Mouse (Mus musculus) cerebellum, adult 9-10 months (tissue): ENCODE data around the gene Creb3.
A peak's percentile ranks its signal among the peaks of the same experiment; 100 is the strongest.
"Not testable (repeated sequence)": the region's sequence is repeated elsewhere in the genome, so short reads cannot be mapped to it uniquely, and the experiment has no call there.

ENCODE experiments used
- DNase-seq: peaks from one replicate; pipeline ENCODE4 v3.0.0; 2022

Gene Creb3

GRCm38 (mm10) chr4:43561997-43562768 lies at the start of gene Creb3, which contains the start of gene Tln1:
Gene Creb3 (plus strand): TSS chr4:43562332.
Gene Tln1 (minus strand): TSS chr4:43562691.
- peak; percentile 95 for DNase-seq

GRCm38 (mm10) chr4:43512653-43513052 lies 49.5 kb upstream of the Creb3 start:
- DNase-seq = no peak

- no peak for DNase-seq
Measured at GRCm38 (mm10) chr4:43513300-43513699, 48.8 kb upstream of the Creb3 start.

GRCm38 (mm10) chr4:43513791-43514190 lies 48.3 kb upstream of the Creb3 start:
- DNase-seq = no peak

- DNase-seq = no peak
Measured at GRCm38 (mm10) chr4:43515764-43516708, 46.1 kb upstream of the Creb3 start.

- no peak for DNase-seq
Measured at GRCm38 (mm10) chr4:43519551-43519950, 42.6 kb upstream of the Creb3 start.

- DNase-seq = peak; percentile 88
Measured at GRCm38 (mm10) chr4:43519956-43520355, 42.2 kb upstream of the Creb3 start.

GRCm38 (mm10) chr4:43527880-43528279 lies 34.3 kb upstream of the Creb3 start:
- no peak for DNase-seq

GRCm38 (mm10) chr4:43528487-43528886 lies 33.6 kb upstream of the Creb3 start:
- no peak for DNase-seq

GRCm38 (mm10) chr4:43530081-43530501 lies 32.0 kb upstream of the Creb3 start:
- DNase-seq = no peak

GRCm38 (mm10) chr4:43530581-43530980 lies 31.6 kb upstream of the Creb3 start:
- DNase-seq = peak; percentile 78

GRCm38 (mm10) chr4:43533270-43533669 lies 28.9 kb upstream of the Creb3 start:
- DNase-seq = no peak

GRCm38 (mm10) chr4:43535628-43536027 lies 26.5 kb upstream of the Creb3 start:
- DNase-seq = no peak

GRCm38 (mm10) chr4:43536031-43536430 lies 26.1 kb upstream of the Creb3 start:
- no peak for DNase-seq

- DNase-seq = no peak
Measured at GRCm38 (mm10) chr4:43542044-43542443, 20.1 kb upstream of the Creb3 start.

GRCm38 (mm10) chr4:43546375-43547047 lies 15.6 kb upstream of the Creb3 start:
- no peak for DNase-seq

GRCm38 (mm10) chr4:43547160-43547559 lies 15.0 kb upstream of the Creb3 start:
- DNase-seq = no peak

GRCm38 (mm10) chr4:43549055-43549454 lies 13.1 kb upstream of the Creb3 start:
- no peak for DNase-seq

GRCm38 (mm10) chr4:43551854-43552253 lies 10.3 kb upstream of the Creb3 start:
- DNase-seq = not testable (repeated sequence)

- no peak for DNase-seq
Measured at GRCm38 (mm10) chr4:43552437-43552836, 9.7 kb upstream of the Creb3 start.

GRCm38 (mm10) chr4:43553891-43554290 lies 8.2 kb upstream of the Creb3 start:
- no peak for DNase-seq

- no peak for DNase-seq
Measured at GRCm38 (mm10) chr4:43555926-43556325, 6.2 kb upstream of the Creb3 start.

GRCm38 (mm10) chr4:43558028-43558630 lies 4.0 kb upstream of the Creb3 start:
- DNase-seq = no peak
